ENCODE assay signal across 20 mouse cellular contexts in the genomic region with DNA sequence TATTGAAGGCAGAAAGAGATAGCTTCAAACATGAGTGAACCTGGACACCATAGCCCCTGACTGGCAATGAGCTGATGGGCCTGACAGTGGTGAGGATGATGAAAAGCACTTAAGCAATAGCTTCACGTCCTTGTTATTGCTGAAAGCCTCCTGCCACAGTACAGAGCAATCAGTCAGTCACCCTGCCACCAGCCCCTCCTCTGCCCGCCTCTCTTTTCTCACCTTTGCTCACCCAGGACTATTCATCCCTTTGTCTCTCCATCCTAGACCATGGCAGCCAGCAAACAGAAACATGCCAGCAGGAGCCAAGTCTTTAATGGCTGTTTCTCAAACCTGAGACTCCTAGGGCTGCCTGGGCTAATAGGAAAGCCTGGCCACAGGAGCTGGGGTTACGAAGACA.
DNase-seq lines count a peak whose midpoint lies in the region; ATAC-seq and TF ChIP-seq lines count a peak whose summit lies in the region.
"Had no signal": no experiment of that assay in that cellular context is flagged by ENCODE, and none has a peak within 500 bp of the region (broad histone marks: within the 10 kb centered on the region; RNA-seq: fewer than 3 reads in every experiment).

No protein-coding gene starts in this region.

- H3K9me3 ChIP-seq in forebrain, embryonic 13.5 days (replicated peaks): no peaks in the 10 kb centered on the region
- no peaks in the 10 kb centered on the region for H3K9me3 ChIP-seq in forebrain, postnatal 0 days (ENCODE audit: low read length)
- no peaks in the 10 kb centered on the region for H3K9me3 ChIP-seq in midbrain, embryonic 13.5 days
- no peaks in the 10 kb centered on the region for H3K9me3 ChIP-seq in midbrain, embryonic 14.5 days (ENCODE audit: control insufficient read depth, low read length)
- H3K9me3 ChIP-seq: embryonic facial prominence, embryonic 13.5 days; heart, embryonic 10.5 days; heart, embryonic 13.5 days; hindbrain, embryonic 15.5 days had no signal

- no peak for TF ChIP-seq CTCF in forebrain, postnatal 0 days (IDR thresholded peaks at IDR 0.05; ENCODE audit: low read depth)

- H3K4me1 ChIP-seq in forebrain, embryonic 13.5 days: peaks cover 20% of the 10 kb centered on the region
- no peaks in the 10 kb centered on the region for H3K4me1 ChIP-seq in forebrain, postnatal 0 days (ENCODE audit: insufficient read depth)
- no peaks in the 10 kb centered on the region for H3K4me1 ChIP-seq in midbrain, embryonic 13.5 days (replicated peaks)
- H3K4me1 ChIP-seq in midbrain, embryonic 14.5 days (ENCODE audit: control insufficient read depth, insufficient read depth, low read length): no peaks in the 10 kb centered on the region
- H3K4me1 ChIP-seq: heart, embryonic 10.5 days; hindbrain, embryonic 15.5 days had no signal

- H3K9ac ChIP-seq in forebrain, embryonic 13.5 days: no peak overlapping the region
- no peak overlapping the region for H3K9ac ChIP-seq in forebrain, postnatal 0 days
- H3K9ac ChIP-seq in midbrain, embryonic 13.5 days (replicated peaks): no peak overlapping the region
- H3K9ac ChIP-seq in midbrain, embryonic 14.5 days (replicated peaks; ENCODE audit: low read length): no peak overlapping the region
- H3K9ac ChIP-seq: embryonic facial prominence, embryonic 13.5 days; heart, embryonic 13.5 days; hindbrain, embryonic 15.5 days had no signal

- no peaks in the 10 kb centered on the region for H3K36me3 ChIP-seq in forebrain, embryonic 13.5 days (ENCODE audit: poor library complexity, severe bottlenecking)
- H3K36me3 ChIP-seq in forebrain, postnatal 0 days (ENCODE audit: insufficient read depth): no peaks in the 10 kb centered on the region
- H3K36me3 ChIP-seq in midbrain, embryonic 13.5 days: no peaks in the 10 kb centered on the region
- no peaks in the 10 kb centered on the region for H3K36me3 ChIP-seq in midbrain, embryonic 14.5 days (ENCODE audit: control insufficient read depth, insufficient read depth, low read length)
- H3K36me3 ChIP-seq: embryonic facial prominence, embryonic 13.5 days; heart, embryonic 10.5 days; heart, embryonic 13.5 days; hindbrain, embryonic 15.5 days had no signal

- DNase-seq in adrenal gland, adult 2 months: peak; percentile 14
- DNase-seq in adrenal gland, adult 18-20 months (ENCODE audit: low spot score in 2 of 2): no peak
- DNase-seq in forebrain, postnatal 0 days: no peak
- no peak for DNase-seq in midbrain, embryonic 14.5 days
- no peak for DNase-seq in layer of hippocampus, adult 8-10 months (ENCODE audit: low spot score in 2 of 2)
- DNase-seq: adrenal gland, postnatal 14 days; gastrocnemius, adult 2 months; gastrocnemius, postnatal 14 days; heart, adult 18-20 months; heart, postnatal 14 days; kidney, adult 2 months had no signal

- no peak overlapping the region for H3K4me3 ChIP-seq in forebrain, embryonic 13.5 days
- H3K4me3 ChIP-seq in forebrain, postnatal 0 days (ENCODE audit: low read depth, low read length): no peak overlapping the region
- H3K4me3 ChIP-seq in midbrain, embryonic 13.5 days (replicated peaks): no peak overlapping the region
- H3K4me3 ChIP-seq in midbrain, embryonic 14.5 days (replicated peaks; ENCODE audit: low read depth, low read length): no peak overlapping the region
- H3K4me3 ChIP-seq: embryonic facial prominence, embryonic 13.5 days; erythroblast, embryonic 14.5 days; gastrocnemius, adult 2 months; heart, embryonic 10.5 days; heart, embryonic 13.5 days; hindbrain, embryonic 15.5 days had no signal

- H3K27me3 ChIP-seq in forebrain, embryonic 13.5 days: no peaks in the 10 kb centered on the region
- no peaks in the 10 kb centered on the region for H3K27me3 ChIP-seq in forebrain, postnatal 0 days (ENCODE audit: insufficient read depth, low read length)
- H3K27me3 ChIP-seq in midbrain, embryonic 13.5 days: no peaks in the 10 kb centered on the region
- no peaks in the 10 kb centered on the region for H3K27me3 ChIP-seq in midbrain, embryonic 14.5 days (ENCODE audit: control insufficient read depth, insufficient read depth, low read length)
- H3K27me3 ChIP-seq: embryonic facial prominence, embryonic 13.5 days; heart, embryonic 13.5 days; hindbrain, embryonic 15.5 days had no signal

- 0 out of 2 replicates have a peak, but pooled peaks have one; percentile 55 for ATAC-seq in forebrain, embryonic 13.5 days
- no peak for ATAC-seq in forebrain, postnatal 0 days
- peak; percentile 50; the same call in 1 of the 2 replicates for ATAC-seq in midbrain, embryonic 13.5 days
- no peak for ATAC-seq in midbrain, embryonic 14.5 days (ENCODE audit: low FRiP score, low TSS enrichment)
- ATAC-seq: activated CD4-positive, CD25-positive, alpha-beta regulatory T cell, adult 4 months; intestine, postnatal 0 days had no signal

- H3K4me2 ChIP-seq in forebrain, embryonic 13.5 days: no peak overlapping the region
- H3K4me2 ChIP-seq in forebrain, postnatal 0 days (ENCODE audit: low read depth): no peak overlapping the region
- H3K4me2 ChIP-seq in midbrain, embryonic 13.5 days (replicated peaks): no peak overlapping the region
- no peak overlapping the region for H3K4me2 ChIP-seq in midbrain, embryonic 14.5 days (ENCODE audit: low read length)
- H3K4me2 ChIP-seq: embryonic facial prominence, embryonic 13.5 days; heart, embryonic 13.5 days; hindbrain, embryonic 15.5 days had no signal

- WGBS in forebrain, embryonic 13.5 days: 26% methylated on average over 3 of the region's 3 CpGs
- 34% methylated on average over 3 of the region's 3 CpGs for WGBS in forebrain, postnatal 0 days
- 39% methylated on average over 3 of the region's 3 CpGs for WGBS in midbrain, embryonic 13.5 days
- 62% methylated on average over 3 of the region's 3 CpGs for WGBS in midbrain, embryonic 14.5 days

- peak overlapping the region; percentile 44; the same call in 1 of the 2 replicates for H3K27ac ChIP-seq in forebrain, embryonic 13.5 days
- no peak overlapping the region for H3K27ac ChIP-seq in forebrain, postnatal 0 days (ENCODE audit: low read depth, low read length)
- no peak overlapping the region for H3K27ac ChIP-seq in midbrain, embryonic 13.5 days
- no peak overlapping the region for H3K27ac ChIP-seq in midbrain, embryonic 14.5 days (replicated peaks; ENCODE audit: low read depth, low read length)
- H3K27ac ChIP-seq: embryonic facial prominence, embryonic 13.5 days; gastrocnemius, adult 2 months; heart, embryonic 10.5 days; heart, embryonic 13.5 days; hindbrain, embryonic 15.5 days had no signal

Comparison
In these comparisons a context has a peak if more than half of its experiments do, and no peak if none do; other contexts are left out.
1. ATAC-seq: peak in forebrain, embryonic 13.5 days (single experiment) and midbrain, embryonic 13.5 days (single experiment); none in forebrain, postnatal 0 days (single experiment) and midbrain, embryonic 14.5 days (single experiment).